Mouse (Mus musculus) heart, postnatal 0 days (tissue): Measurements from ENCODE around the gene Kcne2.

ENCODE experiments used
- CTCF ChIP-seq: IDR thresholded peaks from 2 replicates; pipeline ENCODE4 v1.5.1; 2016; ENCODE audit warnings: antibody characterized with exemption, control low read depth, low read depth
- EP300 ChIP-seq: IDR thresholded peaks from 2 replicates; pipeline ENCODE4 v1.6.1; 2016; ENCODE audit warnings: antibody characterized with exemption, low read depth

GRCm38 (mm10) chr16:92307947-92308346 is 15.8 kb downstream of the Kcne2 start:
- TF ChIP-seq CTCF (no peak), EP300 (no peak)
